In genomic region chr12:79842319-79842718, GRCm38 (mm10) we compare ENCODE assay signal across 8 mouse cellular contexts.
DNase-seq lines count a peak whose midpoint lies in the region; ATAC-seq lines count a peak whose summit lies in the region.
"Had no signal": no experiment of that assay in that cellular context is flagged by ENCODE, and none has a peak within 500 bp of the region (broad histone marks: within the 10 kb centered on the region; RNA-seq: fewer than 3 reads in every experiment).

No protein-coding gene starts in this region.

- ATAC-seq in lung, embryonic 15.5 days (ENCODE audit: borderline replicate concordance, extremely low read depth, low FRiP score, low TSS enrichment): peak; percentile 93
- ATAC-seq in forebrain, embryonic 11.5 days (replicated peaks; ENCODE audit: low FRiP score): no peak
- peak; percentile 86 for ATAC-seq in intestine, embryonic 15.5 days
- no peak for ATAC-seq in neural tube, embryonic 11.5 days (ENCODE audit: insufficient read depth, low FRiP score, low TSS enrichment)

- H3K4me1 ChIP-seq in lung, embryonic 15.5 days: peaks cover 81% of the 10 kb centered on the region
- H3K4me1 ChIP-seq in forebrain, embryonic 11.5 days (replicated peaks; ENCODE audit: control insufficient read depth, insufficient read depth, low read length): peaks cover 58% of the 10 kb centered on the region
- peaks cover 54% of the 10 kb centered on the region for H3K4me1 ChIP-seq in intestine, embryonic 15.5 days (replicated peaks)
- peaks cover 57% of the 10 kb centered on the region for H3K4me1 ChIP-seq in neural tube, embryonic 11.5 days (ENCODE audit: control insufficient read depth, insufficient read depth, low read length)

- DNase-seq in lung, postnatal 25 days (ENCODE audit: low spot score): no peak
- no peak for DNase-seq in forebrain, embryonic 11.5 days (ENCODE audit: low spot score)
- no peak for DNase-seq in neural tube, embryonic 11.5 days (ENCODE audit: low spot score)
- DNase-seq in yolk sac, embryonic 10.5 days (ENCODE audit: low spot score): no peak
- DNase-seq in layer of hippocampus, adult 11-12 months (ENCODE audit: low spot score): no peak

- no peak overlapping the region for H3K9ac ChIP-seq in lung, embryonic 15.5 days
- 0 out of 2 replicates have a peak overlapping the region, but pooled peaks have one; percentile 12 for H3K9ac ChIP-seq in forebrain, embryonic 11.5 days (ENCODE audit: low read length)
- H3K9ac ChIP-seq in intestine, embryonic 15.5 days: no peak overlapping the region
- no peak overlapping the region for H3K9ac ChIP-seq in neural tube, embryonic 11.5 days (ENCODE audit: low read length)
- H3K9ac ChIP-seq: liver, embryonic 14.5 days had no signal

- no peaks in the 10 kb centered on the region for H3K27me3 ChIP-seq in lung, embryonic 15.5 days
- no peaks in the 10 kb centered on the region for H3K27me3 ChIP-seq in forebrain, embryonic 11.5 days (ENCODE audit: control insufficient read depth, insufficient read depth, low read length)
- H3K27me3 ChIP-seq in intestine, embryonic 15.5 days (replicated peaks): no peaks in the 10 kb centered on the region
- H3K27me3 ChIP-seq in neural tube, embryonic 11.5 days (ENCODE audit: control insufficient read depth, insufficient read depth, low read length): no peaks in the 10 kb centered on the region

- H3K27ac ChIP-seq in lung, embryonic 15.5 days: peak overlapping the region; percentile 96
- H3K27ac ChIP-seq in forebrain, embryonic 11.5 days (ENCODE audit: low read depth, low read length): no peak overlapping the region
- H3K27ac ChIP-seq in intestine, embryonic 15.5 days: peak overlapping the region; percentile 89
- 0 out of 2 replicates have a peak overlapping the region, but pooled peaks have one; percentile 42 for H3K27ac ChIP-seq in neural tube, embryonic 11.5 days (ENCODE audit: low read depth, low read length)
- H3K27ac ChIP-seq: liver, embryonic 14.5 days had no signal

- H3K9me3 ChIP-seq in lung, embryonic 15.5 days: no peaks in the 10 kb centered on the region
- H3K9me3 ChIP-seq in forebrain, embryonic 11.5 days (ENCODE audit: control insufficient read depth, low read length): no peaks in the 10 kb centered on the region
- no peaks in the 10 kb centered on the region for H3K9me3 ChIP-seq in intestine, embryonic 15.5 days
- H3K9me3 ChIP-seq in neural tube, embryonic 11.5 days (ENCODE audit: control insufficient read depth, low read length): no peaks in the 10 kb centered on the region

- no peaks in the 10 kb centered on the region for H3K36me3 ChIP-seq in lung, embryonic 15.5 days
- no peaks in the 10 kb centered on the region for H3K36me3 ChIP-seq in forebrain, embryonic 11.5 days (ENCODE audit: control insufficient read depth, insufficient read depth, low read length)
- H3K36me3 ChIP-seq in intestine, embryonic 15.5 days: no peaks in the 10 kb centered on the region
- H3K36me3 ChIP-seq in neural tube, embryonic 11.5 days (ENCODE audit: control insufficient read depth, insufficient read depth, low read length): no peaks in the 10 kb centered on the region

- WGBS in lung, embryonic 15.5 days: 13% methylated on average over 7 of the region's 7 CpGs
- 45% methylated on average over 7 of the region's 7 CpGs for WGBS in forebrain, embryonic 11.5 days
- 18% methylated on average over 7 of the region's 7 CpGs for WGBS in intestine, embryonic 15.5 days
- WGBS in neural tube, embryonic 11.5 days: 49% methylated on average over 7 of the region's 7 CpGs

- H3K4me3 ChIP-seq in lung, embryonic 15.5 days: no peak overlapping the region
- H3K4me3 ChIP-seq in forebrain, embryonic 11.5 days (ENCODE audit: low read depth, low read length): no peak overlapping the region
- no peak overlapping the region for H3K4me3 ChIP-seq in intestine, embryonic 15.5 days (replicated peaks)
- no peak overlapping the region for H3K4me3 ChIP-seq in neural tube, embryonic 11.5 days (ENCODE audit: low read depth, low read length)

- H3K4me2 ChIP-seq in lung, embryonic 15.5 days: peak overlapping the region; percentile 1; the same call in 1 of the 2 replicates
- no peak overlapping the region for H3K4me2 ChIP-seq in forebrain, embryonic 11.5 days (ENCODE audit: low read depth, low read length, severe bottlenecking)
- peak overlapping the region; percentile 11 for H3K4me2 ChIP-seq in intestine, embryonic 15.5 days (replicated peaks)
- H3K4me2 ChIP-seq in neural tube, embryonic 11.5 days (ENCODE audit: low read depth): no peak overlapping the region

Comparison
In these comparisons a context has a peak if more than half of its experiments do, and no peak if none do; other contexts are left out.
1. ATAC-seq: peak in lung, embryonic 15.5 days (single experiment) and intestine, embryonic 15.5 days (single experiment); none in forebrain, embryonic 11.5 days (single experiment) and neural tube, embryonic 11.5 days (single experiment).
2. H3K4me2 ChIP-seq: peak in lung, embryonic 15.5 days (single experiment) and intestine, embryonic 15.5 days (single experiment); none in forebrain, embryonic 11.5 days (single experiment) and neural tube, embryonic 11.5 days (single experiment).